Mouse (Mus musculus) liver, postnatal 0 days (tissue): ENCODE measurements around the gene Zcchc9. TPM values are rescaled to one million over a fixed set of nuclear protein-coding genes. Genes with fewer than 3 reads are reported as not detected.
A peak's percentile ranks its signal among the peaks of the same experiment; 100 is the strongest.

Source experiments
- ATAC-seq: fragments of 200-750 bp; cut with Nextera tagmentation; 2 replicates; pipeline ENCODE4 v1.8.0; 2017; ENCODE audit warnings: mild to moderate bottlenecking, moderate library complexity
- DNase-seq: peaks from one replicate; pipeline ENCODE4 v3.0.0-alpha.2; 2016
- H3K27ac ChIP-seq: fragments of 300-500 bp; sonication (generic); 2 replicates; pipeline ENCODE4 v1.5.1; 2014; ENCODE audit warnings: antibody characterized with exemption, moderate library complexity, mild to moderate bottlenecking, low read depth
- H3K27me3 ChIP-seq: fragments of 300-500 bp; sonication (generic); 2 replicates; pipeline ENCODE4 v1.6.1; 2014; ENCODE audit warnings: low read length, control low read depth, mixed read lengths; ENCODE audit not compliant: insufficient read depth
- H3K36me3 ChIP-seq: fragments of 300-500 bp; sonication (generic); replicated peaks from 2 replicates; pipeline ENCODE4 v1.6.1; 2014; ENCODE audit warnings: mild to moderate bottlenecking, control low read depth, low read length, moderate library complexity, mixed read lengths; ENCODE audit not compliant: insufficient read depth
- H3K4me1 ChIP-seq: fragments of 300-500 bp; sonication (generic); 2 replicates; pipeline ENCODE4 v1.6.1; 2014; ENCODE audit warnings: antibody characterized with exemption, mild to moderate bottlenecking, control low read depth; ENCODE audit not compliant: insufficient read depth
- H3K4me2 ChIP-seq: fragments of 300-500 bp; sonication (generic); 2 replicates; pipeline ENCODE4 v1.6.1; 2014; ENCODE audit warnings: low read depth, mild to moderate bottlenecking, low read length, moderate library complexity, mixed read lengths
- H3K4me3 ChIP-seq: fragments of 300-500 bp; sonication (generic); 2 replicates; pipeline ENCODE4 v1.5.1; 2014; ENCODE audit warnings: low read depth, low read length
- H3K9ac ChIP-seq: fragments of 300-500 bp; sonication (generic); replicated peaks from 2 replicates; pipeline ENCODE4 v1.6.1; 2014; ENCODE audit warnings: mild to moderate bottlenecking, moderate library complexity
- H3K9me3 ChIP-seq: fragments of 300-500 bp; sonication (generic); 2 replicates; pipeline ENCODE4 v1.6.1; 2016; ENCODE audit warnings: mild to moderate bottlenecking, control low read depth, low read length, mixed read lengths
- CTCF ChIP-seq: sonication (generic); IDR thresholded peaks from 2 replicates; pipeline ENCODE4 v1.5.1; 2016; ENCODE audit warnings: antibody characterized with exemption, low read depth
- EP300 ChIP-seq: IDR thresholded peaks from 2 replicates; pipeline ENCODE4 v1.6.1; 2016; ENCODE audit warnings: antibody characterized with exemption, low read depth, mild to moderate bottlenecking
- WGBS: fragments of 180-500 bp; shearing (Covaris S2); extraction: QIAGEN DNeasy Blood & Tissue Kit; methylation state at CpG from one replicate; pipeline ENCODE4 v1.1.7; 2014; ENCODE audit not compliant: insufficient replicate concordance; 5-methylcytosine and 5-hydroxymethylcytosine counted together
- polyA plus RNA-seq: library from polyadenylated mRNA; unstranded; fragments of >200 nt; fragmentation: Nextera tagmentation; extraction: Ambion mirVana; gene quantifications from 2 replicates; pipeline ENCODE4 v1.2.1, GENCODE M21; 2015

Zcchc9 gene
- polyA plus RNA-seq: 6.8 and 8.8 TPM in 2 replicates

DNA sequence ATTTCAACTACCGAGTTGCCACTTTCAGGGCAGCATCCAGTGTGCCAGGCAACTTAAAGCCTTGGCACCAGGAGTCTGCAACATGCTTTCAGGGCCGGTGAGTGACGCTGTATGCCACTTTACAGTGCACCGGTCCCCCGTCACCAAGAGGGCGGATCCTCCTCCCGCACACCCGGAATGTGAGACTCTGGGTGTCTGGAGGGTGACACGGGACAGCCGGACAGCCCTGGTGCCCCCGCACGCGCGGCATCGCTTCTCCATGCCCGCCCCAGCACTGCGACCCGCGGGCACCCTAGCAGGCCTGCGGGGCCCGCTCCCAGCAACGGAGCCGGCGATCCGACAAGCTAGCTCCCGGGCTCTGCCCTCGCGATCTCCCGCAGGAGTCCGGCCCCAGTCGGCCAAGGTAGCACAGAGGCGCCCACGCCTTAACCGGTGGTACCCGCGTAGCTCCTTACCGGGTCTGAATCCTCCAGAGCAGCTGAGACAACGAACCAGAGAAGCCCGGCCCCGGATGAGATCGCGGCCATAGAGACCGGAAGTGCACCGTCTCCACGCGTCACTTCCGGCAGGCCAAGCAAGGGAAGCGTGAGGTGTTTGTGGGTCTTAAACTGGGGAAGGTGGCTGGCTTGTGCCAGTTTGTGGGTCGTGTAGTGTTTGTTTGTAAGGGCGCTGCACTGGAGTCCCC is at the start of gene Zcchc9:
Zcchc9 (minus strand) TSS at position 551 of the 685 bp plus-strand sequence.
- WGBS: 1% methylated on average over 50 of the region's 50 CpGs
- H3K9ac ChIP-seq: peak within 1 kb of the TSS; percentile 92
- peaks cover 3% of the 10 kb centered on the region for H3K36me3 ChIP-seq
- H3K9me3 ChIP-seq: no peaks in the 10 kb centered on the region
- TF ChIP-seq EP300: no peak
- TF ChIP-seq CTCF: peak; percentile 41
- peak within 1 kb of the TSS; percentile 92 for H3K27ac ChIP-seq
- ATAC-seq: peak; percentile 98
- H3K4me3 ChIP-seq: peak within 1 kb of the TSS; percentile 95
- DNase-seq: peak; percentile 91
- peak within 1 kb of the TSS; percentile 68 for H3K4me2 ChIP-seq
- H3K4me1 ChIP-seq: peaks cover 7% of the 10 kb centered on the region; the same call in 1 of the 2 replicates
- no peaks in the 10 kb centered on the region for H3K27me3 ChIP-seq

DNA sequence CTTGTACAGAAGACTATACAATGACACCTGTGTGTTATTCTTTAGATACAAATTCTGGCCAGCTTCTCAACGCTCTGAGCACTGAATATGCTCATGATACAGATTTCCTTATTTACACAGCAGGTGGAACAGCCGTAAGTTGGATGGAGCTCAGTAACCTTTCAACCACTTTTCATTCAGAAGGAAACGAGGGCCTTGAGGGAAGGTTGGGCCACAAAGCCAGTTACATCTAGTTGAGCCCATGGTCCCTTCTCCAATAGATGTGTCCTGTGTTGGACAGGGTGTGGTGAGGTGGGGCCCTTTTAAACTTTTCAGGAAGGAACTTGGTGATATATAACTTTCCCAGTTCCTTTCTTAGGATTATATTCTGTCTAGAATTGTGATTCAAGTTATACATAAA is 46.9 kb upstream of the Zcchc9 start:
- WGBS: 65% methylated on average over 3 of the region's 3 CpGs
- no peak overlapping the region for H3K4me2 ChIP-seq
- no peak overlapping the region for H3K27ac ChIP-seq
- H3K36me3 ChIP-seq: no peaks in the 10 kb centered on the region
- no peak overlapping the region for H3K9ac ChIP-seq
- no peaks in the 10 kb centered on the region for H3K27me3 ChIP-seq
- DNase-seq (no peak), ATAC-seq (no peak)
- H3K9me3 ChIP-seq: no peaks in the 10 kb centered on the region
- no peak for TF ChIP-seq EP300
- no peak for TF ChIP-seq CTCF
- no peaks in the 10 kb centered on the region for H3K4me1 ChIP-seq
- no peak overlapping the region for H3K4me3 ChIP-seq

DNA sequence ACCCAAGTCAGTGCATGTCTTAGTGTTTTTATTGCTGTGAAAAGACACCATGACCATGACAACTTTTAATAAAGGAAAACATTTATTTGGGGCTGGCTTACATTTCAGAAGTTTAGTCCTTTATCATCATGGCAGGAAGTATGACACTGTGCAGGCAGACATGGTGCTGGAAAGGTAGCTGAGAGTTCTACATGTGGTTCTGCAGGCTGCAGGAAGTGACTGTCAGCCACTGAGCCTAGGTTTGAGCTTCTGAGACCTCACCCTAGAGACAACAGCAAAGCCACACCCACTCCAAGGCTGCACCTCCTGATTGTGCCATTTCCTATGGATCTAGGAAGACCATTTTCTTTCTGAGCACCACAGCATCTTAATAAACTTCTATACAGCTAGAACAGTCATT is 20.4 kb upstream of the Zcchc9 start:
- TF ChIP-seq CTCF (no peak), EP300 (no peak)
- Histone ChIP-seq H3K27ac (no peak overlapping the region), H3K9me3 (no peaks in the 10 kb centered on the region), H3K36me3 (no peaks in the 10 kb centered on the region), H3K9ac (no peak overlapping the region), H3K4me2 (no peak overlapping the region), H3K4me3 (no peak overlapping the region), H3K27me3 (no peaks in the 10 kb centered on the region), H3K4me1 (no peaks in the 10 kb centered on the region)
- ATAC-seq: no peak
- no peak for DNase-seq

DNA sequence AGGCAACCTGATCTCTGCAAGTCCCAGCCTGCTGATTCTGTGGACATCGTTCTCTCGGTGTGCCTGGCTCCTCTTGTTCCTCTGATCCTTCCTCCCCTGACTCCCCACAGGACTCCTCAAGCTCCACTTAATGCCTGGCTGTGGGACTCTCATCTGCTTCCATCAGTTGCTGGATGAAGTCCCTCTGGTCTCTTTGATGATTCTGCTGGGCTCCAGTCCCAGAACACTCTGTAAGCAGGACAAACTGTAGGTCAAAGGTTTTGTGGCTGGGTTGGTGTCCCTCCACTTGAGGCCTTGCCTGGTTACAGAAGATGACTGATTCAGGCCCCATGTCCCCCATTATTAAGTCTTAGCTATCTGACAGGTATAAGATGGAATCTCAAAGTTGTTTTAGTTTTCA is 18.6 kb upstream of the Zcchc9 start:
- no peak for DNase-seq

DNA sequence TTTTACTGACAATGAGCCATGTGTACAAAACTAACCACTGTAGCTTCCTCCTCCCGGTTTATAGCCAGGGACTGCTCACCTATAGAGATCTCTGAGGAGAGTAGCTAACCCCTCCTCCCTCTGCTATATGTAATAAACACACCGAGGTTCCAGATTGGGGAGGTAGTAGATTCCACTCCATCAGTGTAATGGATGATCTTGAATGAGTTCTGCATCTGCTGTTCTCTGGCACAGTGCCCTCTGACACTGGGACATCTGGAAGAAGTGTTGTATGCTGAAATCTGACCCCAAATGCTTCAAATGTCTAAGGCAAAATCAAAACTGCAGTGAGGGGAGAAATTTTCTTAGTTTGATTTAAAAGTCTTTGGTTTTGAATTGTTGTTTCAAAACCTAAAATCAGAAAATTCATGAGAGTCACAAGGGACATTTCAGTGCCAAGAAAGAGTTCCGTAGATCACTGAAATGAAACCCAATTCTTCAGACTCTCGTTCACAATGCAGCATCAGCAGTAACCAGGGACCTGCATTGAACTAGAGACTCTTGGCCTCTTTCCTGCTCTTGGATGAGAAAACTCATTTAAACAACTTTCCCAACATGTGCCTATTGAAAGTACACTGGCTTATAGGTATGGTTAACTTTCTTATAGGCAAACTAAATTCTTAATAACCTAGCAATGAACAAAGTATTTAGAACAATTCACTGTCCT is 17.5 kb upstream of the Zcchc9 start:
- Histone ChIP-seq H3K4me3 (no peak overlapping the region), H3K9me3 (no peaks in the 10 kb centered on the region), H3K4me2 (no peak overlapping the region), H3K27ac (no peak overlapping the region), H3K4me1 (no peaks in the 10 kb centered on the region), H3K27me3 (no peaks in the 10 kb centered on the region), H3K9ac (no peak overlapping the region), H3K36me3 (no peaks in the 10 kb centered on the region)
- no peak for TF ChIP-seq EP300
- TF ChIP-seq CTCF: no peak
- DNase-seq (no peak), ATAC-seq (no peak)
- WGBS: 73% methylated on average over 4 of the region's 4 CpGs

More for the DNA sequence above, 18.6 kb upstream of the Zcchc9 start:
- 73% methylated on average over 2 of the region's 2 CpGs for WGBS
- no peak overlapping the region for H3K9ac ChIP-seq
- H3K4me1 ChIP-seq: no peaks in the 10 kb centered on the region
- no peak for ATAC-seq
- no peaks in the 10 kb centered on the region for H3K36me3 ChIP-seq
- H3K4me2 ChIP-seq: no peak overlapping the region
- no peak overlapping the region for H3K27ac ChIP-seq
- no peaks in the 10 kb centered on the region for H3K9me3 ChIP-seq
- no peak overlapping the region for H3K4me3 ChIP-seq
- no peak for TF ChIP-seq EP300
- no peaks in the 10 kb centered on the region for H3K27me3 ChIP-seq

DNA sequence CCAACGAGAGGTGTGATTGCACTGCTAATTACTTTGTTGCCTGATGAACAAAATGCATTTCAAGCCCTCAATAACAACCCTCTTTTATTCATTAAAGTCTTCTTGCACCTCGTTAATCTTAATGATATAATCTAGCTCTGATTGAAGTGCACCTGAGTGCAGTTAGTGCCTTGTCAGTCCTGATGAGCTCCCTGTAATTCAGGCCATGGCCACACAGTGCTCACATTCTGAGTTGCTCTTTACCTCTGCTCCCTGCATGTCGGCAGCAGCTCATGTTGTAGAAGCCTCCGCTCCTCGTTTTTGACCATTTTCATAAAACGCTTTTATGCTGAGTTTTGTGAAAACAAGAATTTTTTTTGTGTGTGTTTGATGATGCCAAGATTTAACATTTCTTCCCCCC is 16.2 kb upstream of the Zcchc9 start:
- H3K27me3 ChIP-seq: no peaks in the 10 kb centered on the region
- H3K9ac ChIP-seq: no peak overlapping the region
- no peak overlapping the region for H3K4me3 ChIP-seq
- ATAC-seq: no peak
- no peak for DNase-seq
- no peaks in the 10 kb centered on the region for H3K9me3 ChIP-seq
- 78% methylated on average over 6 of the region's 6 CpGs for WGBS
- no peak overlapping the region for H3K4me2 ChIP-seq
- no peaks in the 10 kb centered on the region for H3K4me1 ChIP-seq
- TF ChIP-seq EP300 (no peak), CTCF (no peak)
- H3K27ac ChIP-seq: no peak overlapping the region
- H3K36me3 ChIP-seq: no peaks in the 10 kb centered on the region
